Mouse (Mus musculus) yolk sac, embryonic 10.5 days (tissue): ENCODE data around the gene Zfp819.

ENCODE experiments used
- DNase-seq: peaks from one replicate; pipeline ENCODE4 v3.0.0-alpha.2; 2017; ENCODE audit warnings: low spot score

Zfp819 gene

GRCm38 (mm10) chr7:43606896-43607742 lies at the start of gene Zfp819:
Zfp819 (plus strand) TSS chr7:43607169.
- peak; percentile 55 for DNase-seq

GRCm38 (mm10) chr7:43562006-43562633 lies 44.8 kb upstream of the Zfp819 start, which contains the start of gene Zfp658:
Zfp658 (plus strand) TSS chr7:43562256.
- peak; percentile 85 for DNase-seq

GRCm38 (mm10) chr7:43562651-43563070 lies 44.3 kb upstream of the Zfp819 start:
- no peak for DNase-seq

DNA sequence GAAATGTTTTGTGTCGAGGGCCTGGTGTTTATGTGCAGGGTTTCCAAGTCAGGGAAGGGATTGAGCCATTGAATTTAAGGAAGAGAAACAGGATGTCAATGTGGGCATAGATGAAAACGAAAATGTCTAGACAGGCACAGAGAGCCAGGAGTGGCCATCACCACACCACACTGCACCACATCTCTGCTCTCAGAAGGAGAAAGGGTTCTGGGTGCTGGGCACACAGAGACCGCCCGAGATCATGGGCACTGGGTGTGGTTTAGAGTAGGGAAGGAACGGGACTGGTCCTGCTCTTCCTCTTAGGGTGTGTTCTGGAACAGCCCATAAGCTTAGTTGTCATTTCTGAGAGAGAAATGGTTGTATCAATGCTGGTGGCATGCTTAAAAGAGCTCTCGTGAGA lies 43.7 kb upstream of the Zfp819 start:
- DNase-seq = no peak

GRCm38 (mm10) chr7:43571216-43571615 lies 35.8 kb upstream of the Zfp819 start:
- DNase-seq = no peak

DNA sequence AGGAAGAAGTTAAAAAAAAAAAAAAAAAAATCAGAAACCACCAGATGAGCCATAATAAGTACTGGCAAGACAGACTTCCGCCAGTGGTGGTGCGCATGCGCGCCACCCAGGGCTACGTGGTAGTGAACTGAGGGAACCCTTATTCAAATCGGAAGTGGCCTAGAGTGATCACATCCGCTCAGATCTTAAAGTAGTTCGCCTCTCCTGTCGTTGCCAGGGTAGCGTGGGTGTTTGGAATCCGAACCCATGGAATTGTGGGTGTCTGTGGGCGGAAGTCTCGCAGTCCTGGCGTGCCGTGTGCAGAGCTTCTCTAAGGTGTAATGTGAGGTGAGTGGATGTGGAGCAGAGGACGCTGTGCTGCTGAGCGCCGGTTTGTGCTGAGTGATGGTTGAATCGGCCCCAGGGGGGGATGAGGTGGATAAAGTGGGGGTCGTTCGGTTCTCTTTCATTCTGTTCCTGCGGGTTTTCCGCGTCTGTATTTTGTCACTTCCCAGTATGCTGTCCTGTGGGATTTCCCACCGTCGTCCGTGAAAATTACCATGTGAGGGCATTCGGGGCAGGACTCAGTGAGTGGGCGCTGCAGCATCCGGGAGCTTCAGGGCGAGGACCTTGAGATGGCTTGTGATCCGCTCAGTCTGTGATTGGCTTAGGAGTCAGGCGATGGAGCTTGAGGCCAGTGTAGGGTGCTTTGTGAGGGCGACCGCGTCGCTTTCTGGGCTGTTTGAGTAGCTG lies 27.4 kb upstream of the Zfp819 start, which contains the start of gene Zfp719:
Zfp719 (plus strand) TSS at position 171 of the 732 bp plus-strand sequence.
- peak; percentile 91 for DNase-seq

DNA sequence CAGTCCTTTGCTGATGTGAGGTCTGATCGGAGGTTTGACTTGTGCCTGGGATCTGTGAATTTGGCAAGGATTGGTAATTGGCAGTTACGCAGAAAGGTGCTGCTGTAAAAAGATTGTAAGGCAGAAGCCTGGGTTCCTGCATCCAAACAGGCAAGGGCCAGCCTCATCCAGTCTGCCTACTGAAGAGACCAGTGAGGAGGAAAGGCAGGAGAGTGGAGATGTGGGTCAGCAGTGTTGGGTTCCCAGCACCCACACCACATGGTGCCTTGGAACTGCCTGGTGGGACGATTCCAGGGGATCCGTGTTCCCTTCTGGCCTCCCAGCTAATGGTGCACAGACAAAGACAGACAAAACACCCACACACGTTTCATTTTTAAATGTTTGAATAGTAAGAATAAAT lies 26.4 kb upstream of the Zfp819 start:
- no peak for DNase-seq

DNA sequence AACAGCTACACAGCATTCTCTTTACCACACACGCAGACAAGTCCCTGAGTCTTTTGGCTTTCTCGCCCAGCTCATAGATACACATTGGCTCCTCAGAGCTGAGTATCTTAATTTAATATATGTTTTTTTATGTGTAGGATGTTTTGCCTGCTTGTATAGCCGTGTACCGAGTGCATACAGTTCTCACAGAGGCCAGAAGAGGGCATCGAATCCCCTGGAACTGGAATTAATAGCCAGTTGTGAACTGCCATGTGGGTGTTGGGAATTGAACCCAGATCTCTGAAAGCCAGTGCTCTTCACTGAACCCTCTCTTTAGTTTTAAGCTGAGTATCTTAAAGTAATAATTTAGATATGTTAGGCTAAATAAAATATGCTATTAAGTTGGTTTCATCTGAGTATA lies 22.2 kb upstream of the Zfp819 start:
- no peak for DNase-seq

GRCm38 (mm10) chr7:43601884-43602283 lies 5.1 kb upstream of the Zfp819 start:
- no peak for DNase-seq

DNA sequence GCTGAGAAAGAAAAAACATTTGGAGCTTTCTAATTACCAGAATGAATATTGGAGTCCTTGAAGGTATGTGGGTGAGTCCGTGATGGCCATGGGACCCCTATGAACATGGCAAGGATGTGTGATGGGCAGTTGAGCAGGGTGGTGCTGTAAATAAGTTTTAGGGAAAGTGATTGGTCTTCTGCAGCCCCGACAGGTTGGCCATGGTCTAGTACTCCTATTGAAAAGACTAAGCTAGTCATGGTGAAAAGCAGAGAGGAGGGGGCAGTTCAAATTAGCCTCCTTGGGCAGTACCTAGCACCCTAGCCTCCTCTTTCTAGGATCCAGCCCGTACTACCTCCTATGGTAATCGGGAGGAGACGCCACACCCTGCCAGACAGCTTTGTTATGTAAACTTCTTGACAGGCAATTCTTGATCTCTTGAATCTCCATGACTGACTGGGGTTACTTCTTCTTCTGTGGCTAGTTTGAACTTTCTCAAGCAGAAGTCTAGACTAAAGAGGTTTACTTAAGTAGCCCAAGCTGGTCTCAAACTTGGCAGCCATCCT lies 846 bp downstream of the Zfp819 start:
- no peak for DNase-seq

GRCm38 (mm10) chr7:43608316-43608824 lies 1.4 kb downstream of the Zfp819 start:
- no peak for DNase-seq

- DNase-seq = no peak
Measured at GRCm38 (mm10) chr7:43613816-43614551, 7.0 kb downstream of the Zfp819 start.

- no peak for DNase-seq
Measured at GRCm38 (mm10) chr7:43622927-43623326, 16.0 kb downstream of the Zfp819 start.

DNA sequence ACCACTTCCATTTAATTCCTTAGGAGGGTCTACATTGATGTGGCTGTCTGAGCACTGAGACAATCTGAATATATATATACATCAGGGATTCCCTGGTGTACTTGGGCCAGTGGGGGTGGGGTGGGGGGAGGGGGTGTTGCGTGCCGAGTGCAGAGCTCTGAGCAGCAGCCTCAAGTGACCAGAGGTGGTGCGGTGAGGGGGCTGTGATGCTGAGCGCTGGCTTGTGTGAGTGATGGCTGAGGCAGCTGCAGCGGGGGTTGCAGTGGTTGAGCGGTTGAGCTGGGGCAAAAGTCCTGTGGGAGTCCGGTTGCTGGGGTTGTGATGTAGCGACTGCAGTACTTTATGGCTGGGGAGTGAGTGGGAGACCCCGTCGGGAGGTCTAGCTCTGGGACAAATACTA lies 16.9 kb downstream of the Zfp819 start:
- no peak for DNase-seq

DNA sequence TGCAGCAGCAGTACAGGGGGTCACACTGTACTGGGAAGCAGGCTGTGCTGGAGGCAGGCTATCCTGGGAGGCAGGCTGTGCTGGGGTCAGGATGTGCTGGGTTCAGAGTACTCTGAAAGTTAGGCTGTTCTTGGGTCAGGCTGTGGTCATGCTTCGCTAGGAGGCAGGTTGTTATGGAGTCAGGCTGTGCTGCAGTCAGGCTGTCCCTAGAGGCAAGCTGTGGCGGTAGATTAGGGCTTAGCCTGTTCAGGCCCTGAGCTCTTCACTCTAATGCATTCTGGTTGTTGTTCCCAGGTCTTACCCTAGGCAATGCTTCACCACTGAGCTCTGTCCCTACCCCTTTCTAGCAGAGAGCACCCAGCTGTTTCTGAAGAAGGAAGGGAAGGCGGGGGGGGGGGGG lies 18.1 kb downstream of the Zfp819 start:
- no peak for DNase-seq

DNA sequence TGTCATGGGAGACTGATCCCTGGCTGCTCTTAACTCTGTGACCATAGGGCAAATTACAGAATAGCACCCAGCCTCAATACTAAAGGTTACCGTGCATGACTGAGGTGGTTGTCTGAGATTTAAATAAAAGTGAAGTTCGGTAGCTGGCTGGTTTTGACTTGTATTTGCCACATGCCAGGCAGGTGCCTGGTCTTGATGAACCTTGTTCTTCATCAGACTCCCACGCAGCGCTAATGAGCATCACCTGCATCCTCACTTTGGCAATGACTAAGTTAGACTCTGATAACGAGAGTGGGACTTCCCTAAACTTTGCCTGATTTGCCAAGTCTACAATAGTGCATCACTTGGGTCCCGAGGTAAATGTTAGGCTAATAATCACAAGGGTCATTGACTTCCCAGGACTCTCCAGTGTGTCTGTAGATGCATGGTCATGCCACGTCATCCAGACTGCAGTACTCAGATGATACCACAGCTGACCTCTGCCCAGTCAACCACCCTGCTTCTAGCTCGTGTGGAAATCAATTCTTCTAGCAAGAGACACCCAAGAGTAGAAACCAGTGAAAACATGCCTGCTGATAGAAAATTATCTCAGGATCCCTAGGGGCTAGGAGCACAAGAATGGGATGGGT lies 18.9 kb downstream of the Zfp819 start:
- no peak for DNase-seq

GRCm38 (mm10) chr7:43633940-43634339 lies 27.0 kb downstream of the Zfp819 start:
- DNase-seq = no peak

GRCm38 (mm10) chr7:43634500-43634899 lies 27.5 kb downstream of the Zfp819 start, which contains the start of gene Ceacam18:
Ceacam18 (plus strand) TSS chr7:43634707.
- DNase-seq = no peak

DNA sequence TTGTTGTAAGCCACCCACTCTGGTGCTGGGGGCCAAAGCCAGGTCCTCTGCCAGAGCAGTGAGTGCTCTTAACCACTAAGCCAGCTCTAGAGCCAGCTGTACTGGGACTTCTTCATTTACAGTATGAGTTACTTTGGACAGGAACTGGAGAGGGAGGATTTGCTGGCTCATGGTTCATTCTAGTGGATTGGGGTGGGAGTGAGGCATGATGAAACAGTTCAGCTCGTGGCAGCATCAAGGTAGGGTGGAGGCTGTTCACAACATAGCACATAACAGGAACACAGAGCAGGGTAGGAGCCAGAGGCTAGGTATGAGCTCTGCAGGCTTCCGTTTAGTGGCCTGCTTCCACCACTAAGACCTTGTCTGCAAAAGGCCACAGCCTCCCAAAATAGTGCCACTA lies 29.2 kb downstream of the Zfp819 start:
- DNase-seq = no peak

- no peak for DNase-seq
Measured at GRCm38 (mm10) chr7:43637118-43637517, 30.1 kb downstream of the Zfp819 start.

- DNase-seq = no peak
Measured at GRCm38 (mm10) chr7:43642587-43642986, 35.6 kb downstream of the Zfp819 start.
